Mouse (Mus musculus) small intestine, adult 2 months (tissue): ENCODE measurements around the gene Bysl.

ENCODE experiments used
- CTCF ChIP-seq: fragments of 200-500 bp; IDR thresholded peaks from 2 replicates; pipeline ENCODE4 v1.5.1; 2012; ENCODE audit warnings: low read depth, mild to moderate bottlenecking, control low read depth, inconsistent platforms, low read length, moderate library complexity, mixed read lengths; ENCODE audit not compliant: insufficient replicate concordance, insufficient read length; ENCODE audit errors: extremely low read depth
- POLR2A ChIP-seq: fragments of 200-500 bp; IDR thresholded peaks from 2 replicates; pipeline ENCODE4 v1.6.1; 2012; ENCODE audit warnings: low read depth, mild to moderate bottlenecking, control low read depth, inconsistent platforms, low read length, moderate library complexity

GRCm38 (mm10) chr17:47597261-47597660 is 14.0 kb downstream of the Bysl start:
- TF ChIP-seq CTCF = no peak
- TF ChIP-seq POLR2A = no peak
